Mouse (Mus musculus) CD4-positive, CD25-positive, alpha-beta regulatory T cell, adult 4 months (primary cell): ENCODE measurements around the gene Gm27021. TPM values are rescaled to one million over a fixed set of nuclear protein-coding genes. Genes with fewer than 3 reads are reported as not detected.

Experiments
- ATAC-seq: one replicate; pipeline ENCODE4 v1.8.0; 2017
- polyA plus RNA-seq, 2 experiments: library from polyadenylated mRNA; unstranded; fragments of 100-300 nt; shearing (Covaris generic); gene quantifications; one replicate each; pipeline ENCODE4 v1.2.1; 2017

The Gm27021 gene
- polyA plus RNA-seq, 2 experiments from 2014 or later = not detected

- ATAC-seq = peak; percentile 70
These were observed 103.7 kb downstream of the Gm27021 start for GRCm38 (mm10) chr8:120563851-120564837.

- ATAC-seq = no peak
These were observed 104.5 kb downstream of the Gm27021 start for GRCm38 (mm10) chr8:120563348-120563724.

- ATAC-seq = no peak
These were observed 105.1 kb downstream of the Gm27021 start for GRCm38 (mm10) chr8:120562680-120563347.

- no peak for ATAC-seq
These were observed 106.1 kb downstream of the Gm27021 start for GRCm38 (mm10) chr8:120561539-120562435.

- ATAC-seq = no peak
These were observed 107.3 kb downstream of the Gm27021 start for GRCm38 (mm10) chr8:120560535-120560934.

- ATAC-seq = no peak
These were observed 108.2 kb downstream of the Gm27021 start for GRCm38 (mm10) chr8:120559654-120560053.

Other genes starting within 250 kb of the Gm27021 start
- 10 to 100 TPM; 14.6 to 20.6 TPM for gene Gins2, start 78.8 kb downstream of the Gm27021 start, polyA plus RNA-seq
- under 1 TPM in 1 of 2 experiments, not detected in 1; 0.39 TPM for gene 1190005I06Rik, start 20.4 kb downstream of the Gm27021 start, polyA plus RNA-seq
- 1,000 to 10,000 TPM; 1,023 to 1,039 TPM for gene Cox4i1, start 143 bp upstream of the Gm27021 start, polyA plus RNA-seq
- 10 to 100 TPM; 32.0 to 41.1 TPM for gene Emc8, start 494 bp upstream of the Gm27021 start, polyA plus RNA-seq
- 10 to 100 TPM; 12.3 to 22.7 TPM for gene Irf8, start 68.3 kb upstream of the Gm27021 start, polyA plus RNA-seq